Comparison of ENCODE assay signal across 24 mouse cellular contexts in the genomic region with DNA sequence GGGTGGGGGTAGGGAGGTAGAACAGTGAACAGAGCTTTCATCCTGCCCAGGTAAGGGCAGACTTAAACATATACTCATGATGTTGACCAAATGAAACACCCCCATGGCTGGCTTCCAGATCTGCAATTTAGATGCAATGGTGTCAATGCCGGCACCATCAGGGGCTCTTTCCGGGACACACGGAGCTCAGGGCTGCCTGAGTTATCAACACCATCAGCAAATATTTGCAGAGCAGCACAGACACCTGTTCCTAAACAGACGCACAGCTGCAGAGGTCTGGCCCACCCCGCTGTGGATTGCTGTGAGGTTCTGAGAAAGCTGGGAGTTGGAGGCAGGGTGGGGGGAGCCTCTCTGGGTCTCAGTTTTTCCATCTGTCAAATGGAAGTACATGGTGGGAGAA. TPM values are rescaled to one million over a fixed set of nuclear protein-coding genes. Genes with fewer than 3 reads are reported as not detected.
DNase-seq lines count a peak whose midpoint lies in the region; ATAC-seq and TF ChIP-seq lines count a peak whose summit lies in the region.
"Had no signal": no experiment of that assay in that cellular context is flagged by ENCODE, and none has a peak within 500 bp of the region (broad histone marks: within the 10 kb centered on the region; RNA-seq: fewer than 3 reads in every experiment).

No protein-coding gene starts in this region.

- H3K4me2 ChIP-seq in intestine, embryonic 14.5 days (ENCODE audit: low read length), result no peak overlapping the region
- no peak overlapping the region for H3K4me2 ChIP-seq in intestine, postnatal 0 days (replicated peaks; ENCODE audit: low read depth)
- no peak overlapping the region for H3K4me2 ChIP-seq in liver, postnatal 0 days (ENCODE audit: low read depth, low read length)
- H3K4me2 ChIP-seq: heart, embryonic 13.5 days; hindbrain, embryonic 12.5 days; limb, embryonic 15.5 days; lung, embryonic 14.5 days; neural tube, embryonic 13.5 days had no signal

- H3K36me3 ChIP-seq in intestine, embryonic 14.5 days (ENCODE audit: control insufficient read depth, insufficient read depth, low read length), result no peaks in the 10 kb centered on the region
- H3K36me3 ChIP-seq in intestine, postnatal 0 days (ENCODE audit: control insufficient read depth, insufficient read depth), result no peaks in the 10 kb centered on the region
- no peaks in the 10 kb centered on the region for H3K36me3 ChIP-seq in liver, postnatal 0 days (replicated peaks; ENCODE audit: insufficient read depth, low read length)
- H3K36me3 ChIP-seq: embryonic facial prominence, embryonic 10.5 days; heart, embryonic 13.5 days; hindbrain, embryonic 12.5 days; limb, embryonic 15.5 days; neural tube, embryonic 13.5 days had no signal

- H3K9ac ChIP-seq in intestine, embryonic 14.5 days (ENCODE audit: low read length), result no peak overlapping the region
- H3K9ac ChIP-seq in intestine, postnatal 0 days (ENCODE audit: low read depth, low read length), result no peak overlapping the region
- H3K9ac ChIP-seq in liver, postnatal 0 days (replicated peaks), result no peak overlapping the region
- H3K9ac ChIP-seq: forebrain, postnatal 0 days; heart, embryonic 13.5 days; hindbrain, embryonic 12.5 days; limb, embryonic 15.5 days; lung, embryonic 14.5 days; neural tube, embryonic 13.5 days had no signal

- 49% methylated on average over 5 of the region's 5 CpGs for WGBS in intestine, embryonic 14.5 days
- WGBS in intestine, postnatal 0 days, result 25% methylated on average over 5 of the region's 5 CpGs
- WGBS in liver, postnatal 0 days (ENCODE audit: insufficient replicate concordance), result 46% methylated on average over 5 of the region's 5 CpGs

- H3K4me3 ChIP-seq in intestine, embryonic 14.5 days (ENCODE audit: low read depth, low read length), result no peak overlapping the region
- no peak overlapping the region for H3K4me3 ChIP-seq in intestine, postnatal 0 days (ENCODE audit: low read depth, low read length)
- H3K4me3 ChIP-seq in liver, postnatal 0 days (ENCODE audit: low read depth, low read length), result no peak overlapping the region
- H3K4me3 ChIP-seq in left cerebral cortex, adult 2 months, result no peak overlapping the region
- H3K4me3 ChIP-seq: embryonic facial prominence, embryonic 10.5 days; heart, adult 2 months; heart, embryonic 13.5 days; hindbrain, embryonic 12.5 days; layer of hippocampus, adult 2 months; limb, embryonic 15.5 days; megakaryocyte, embryonic 14.5 days; myocyte; neural tube, embryonic 13.5 days had no signal

- no peak for TF ChIP-seq CTCF in intestine, postnatal 0 days (IDR thresholded peaks at IDR 0.05; ENCODE audit: low read depth)
- TF ChIP-seq CTCF in liver, postnatal 0 days (IDR thresholded peaks at IDR 0.05; ENCODE audit: low read depth), result no peak
- TF ChIP-seq CTCF in left cerebral cortex, adult 2 months (IDR thresholded peaks at IDR 0.05), result no peak

- DNase-seq in intestine, embryonic 14.5 days (ENCODE audit: low spot score), result no peak
- peak; percentile 55 for DNase-seq in liver, postnatal 0 days
- DNase-seq in thymus, postnatal 0 days (ENCODE audit: low spot score), result peak; percentile 71
- DNase-seq in yolk sac, embryonic 10.5 days (ENCODE audit: low spot score), result peak; percentile 38
- no peak for DNase-seq in left cerebral cortex, postnatal 36 days (ENCODE audit: low spot score in 2 of 2)
- no peak for DNase-seq in left cerebral cortex, adult 2 months (ENCODE audit: extremely low spot score in 1 of 2, low spot score in 2 of 2)
- DNase-seq: cerebellum, adult 9-10 months; forebrain, postnatal 0 days; gastrocnemius, postnatal 25 days; kidney, adult 9 months; lung, embryonic 14.5 days had no signal

- intact Hi-C loops in left cerebral cortex, postnatal 36 days (cut with DNase I), result no loop called here
- intact Hi-C loops in left cerebral cortex, adult 2 months (cut with DNase I), result no loop called here

- no peak overlapping the region for H3K27ac ChIP-seq in intestine, embryonic 14.5 days (ENCODE audit: low read depth)
- no peak overlapping the region for H3K27ac ChIP-seq in intestine, postnatal 0 days (ENCODE audit: low read depth, low read length)
- H3K27ac ChIP-seq in liver, postnatal 0 days (ENCODE audit: low read depth), result no peak overlapping the region
- H3K27ac ChIP-seq in left cerebral cortex, adult 2 months, result no peak overlapping the region
- H3K27ac ChIP-seq: embryonic facial prominence, embryonic 10.5 days; heart, adult 2 months; heart, embryonic 13.5 days; hindbrain, embryonic 12.5 days; layer of hippocampus, adult 2 months; limb, embryonic 15.5 days had no signal

- H3K4me1 ChIP-seq in intestine, embryonic 14.5 days (replicated peaks; ENCODE audit: control insufficient read depth, insufficient read depth, low read length), result no peaks in the 10 kb centered on the region
- no peaks in the 10 kb centered on the region for H3K4me1 ChIP-seq in intestine, postnatal 0 days (replicated peaks; ENCODE audit: control insufficient read depth, insufficient read depth, low read length)
- H3K4me1 ChIP-seq in liver, postnatal 0 days (ENCODE audit: insufficient read depth), result peaks cover 18% of the 10 kb centered on the region

- H3K9me3 ChIP-seq in intestine, embryonic 14.5 days (ENCODE audit: control insufficient read depth, low read length), result no peaks in the 10 kb centered on the region
- no peaks in the 10 kb centered on the region for H3K9me3 ChIP-seq in intestine, postnatal 0 days (ENCODE audit: control insufficient read depth)
- no peaks in the 10 kb centered on the region for H3K9me3 ChIP-seq in liver, postnatal 0 days (ENCODE audit: low read length)
- H3K9me3 ChIP-seq: embryonic facial prominence, embryonic 10.5 days; heart, embryonic 13.5 days; hindbrain, embryonic 12.5 days; limb, embryonic 15.5 days; megakaryocyte, embryonic 14.5 days; neural tube, embryonic 13.5 days had no signal

- TF ChIP-seq EP300 in liver, postnatal 0 days (IDR thresholded peaks at IDR 0.05; ENCODE audit: low read depth), result no peak

- no peaks in the 10 kb centered on the region for H3K27me3 ChIP-seq in intestine, embryonic 14.5 days (replicated peaks; ENCODE audit: control insufficient read depth, insufficient read depth, low read length)
- no peaks in the 10 kb centered on the region for H3K27me3 ChIP-seq in intestine, postnatal 0 days (replicated peaks; ENCODE audit: control insufficient read depth, insufficient read depth, low read length)
- peaks cover 6% of the 10 kb centered on the region; the same call in 1 of the 2 replicates for H3K27me3 ChIP-seq in liver, postnatal 0 days (ENCODE audit: insufficient read depth, low read length)
- H3K27me3 ChIP-seq: limb, embryonic 15.5 days; neural tube, embryonic 13.5 days had no signal

- ATAC-seq in intestine, embryonic 14.5 days (replicated peaks; ENCODE audit: low FRiP score, low TSS enrichment, low read depth), result peak; percentile 58; the same call in 1 of the 2 replicates
- no peak; the same call in 1 of the 2 replicates for ATAC-seq in intestine, postnatal 0 days
- ATAC-seq in liver, postnatal 0 days, result peak; percentile 84
- no peak for ATAC-seq in megakaryocyte-erythroid progenitor cell, adult 5-6 weeks (replicated peaks; ENCODE audit: low FRiP score, low TSS enrichment, poor library complexity, severe bottlenecking)
- ATAC-seq: CD4-positive, CD25-positive, alpha-beta regulatory T cell, adult 4 months; forebrain, postnatal 0 days; midbrain, embryonic 16.5 days had no signal

RNA-seq across cellular contexts. Expression of gene Acsf3, which starts 9.1 kb away (rescaled TPM):
- 19.0 and 21.6 TPM in 2 replicates for polyA plus RNA-seq in intestine, embryonic 14.5 days (2014; fragmentation: Nextera tagmentation; extraction: Ambion mirVana)
- 22.8 and 22.9 TPM in 2 replicates for polyA plus RNA-seq in intestine, postnatal 0 days (2015; fragmentation: Nextera tagmentation; extraction: Ambion mirVana)
- 9.6 and 10.7 TPM in 2 replicates for polyA plus RNA-seq in liver, postnatal 0 days (2015; fragmentation: Nextera tagmentation; extraction: Ambion mirVana)
- polyA plus RNA-seq in thymus, postnatal 0 days (2015; fragmentation: Nextera tagmentation; extraction: Ambion mirVana), result 13.8 and 14.0 TPM in 2 replicates
- 10 to 100 TPM; 20.5 to 23.9 TPM for total RNA-seq in left cerebral cortex, postnatal 36 days (2021)
- total RNA-seq in left cerebral cortex, adult 2 months (2021), result 10 to 100 TPM; 22.8 to 23.3 TPM
- 9.8 and 14.7 TPM in 2 replicates for total RNA-seq in megakaryocyte-erythroid progenitor cell, adult 5-6 weeks (2014; fragmentation: Nextera tagmentation)
- total RNA-seq in megakaryocyte-erythroid progenitor cell, adult 5-6 weeks (2017), result 5.8 and 9.5 TPM in 2 replicates

Comparison
In these comparisons a context has a peak if more than half of its experiments do, and no peak if none do; other contexts are left out.
1. ATAC-seq: peak in intestine, embryonic 14.5 days (single experiment) and liver, postnatal 0 days (single experiment); none in intestine, postnatal 0 days (single experiment) and megakaryocyte-erythroid progenitor cell, adult 5-6 weeks (single experiment).
2. DNase-seq: peak in liver, postnatal 0 days (single experiment), thymus, postnatal 0 days (single experiment) and yolk sac, embryonic 10.5 days (single experiment); none in intestine, embryonic 14.5 days (single experiment), left cerebral cortex, postnatal 36 days (0 of 2) and left cerebral cortex, adult 2 months (0 of 2).